Mouse (Mus musculus) forebrain, embryonic 14.5 days (tissue): ENCODE measurements around the gene Nup62. TPM values are rescaled to one million over a fixed set of nuclear protein-coding genes. Genes with fewer than 3 reads are reported as not detected.

Experiments
- ATAC-seq: fragments of 200-750 bp; cut with Nextera tagmentation; 2 replicates; pipeline ENCODE4 v1.8.0; 2017; ENCODE audit warnings: mild to moderate bottlenecking, moderate library complexity
- DNase-seq: peaks from one replicate; pipeline ENCODE4 v3.0.0-alpha.2; 2015; ENCODE audit warnings: low spot score
- H3K27ac ChIP-seq: fragments of 300-500 bp; sonication (generic); 2 replicates; pipeline ENCODE4 v1.5.1; 2014; ENCODE audit warnings: low read depth, mild to moderate bottlenecking, control low read depth, low read length, moderate library complexity
- H3K27me3 ChIP-seq: fragments of 300-500 bp; sonication (generic); replicated peaks from 2 replicates; pipeline ENCODE4 v1.6.1; 2014; ENCODE audit warnings: low read length, control low read depth, mixed read lengths; ENCODE audit not compliant: control insufficient read depth, insufficient read depth
- H3K36me3 ChIP-seq: fragments of 300-500 bp; sonication (generic); 2 replicates; pipeline ENCODE4 v1.6.1; 2014; ENCODE audit warnings: low read length, control low read depth; ENCODE audit not compliant: control insufficient read depth, insufficient read depth
- H3K4me1 ChIP-seq: fragments of 300-500 bp; sonication (generic); 2 replicates; pipeline ENCODE4 v1.6.1; 2014; ENCODE audit warnings: antibody characterized with exemption, low read length, control low read depth; ENCODE audit not compliant: control insufficient read depth, insufficient read depth
- H3K4me2 ChIP-seq: fragments of 300-500 bp; sonication (generic); 2 replicates; pipeline ENCODE4 v1.6.1; 2014; ENCODE audit warnings: mild to moderate bottlenecking, control low read depth, low read length
- H3K4me3 ChIP-seq: fragments of 300-500 bp; sonication (generic); 2 replicates; pipeline ENCODE4 v1.5.1; 2014; ENCODE audit warnings: low read depth, low read length, control low read depth
- H3K9ac ChIP-seq: fragments of 300-500 bp; sonication (generic); 2 replicates; pipeline ENCODE4 v1.6.1; 2014; ENCODE audit warnings: mild to moderate bottlenecking, low read length, control low read depth, moderate library complexity
- H3K9me3 ChIP-seq: fragments of 300-500 bp; sonication (generic); replicated peaks from 2 replicates; pipeline ENCODE4 v1.6.1; 2016; ENCODE audit warnings: low read length, control low read depth, mixed read lengths; ENCODE audit not compliant: control insufficient read depth
- WGBS: fragments of 180-500 bp; shearing (Covaris S2); extraction: QIAGEN DNeasy Blood & Tissue Kit; methylation state at CpG from one replicate; pipeline ENCODE4 v1.1.7; 2014; 5-methylcytosine and 5-hydroxymethylcytosine counted together
- polyA plus RNA-seq: library from polyadenylated mRNA; unstranded; fragments of >200 nt; fragmentation: Nextera tagmentation; extraction: Ambion mirVana; gene quantifications from 2 replicates; pipeline ENCODE4 v1.2.1, GENCODE M21; 2014

Nup62 gene
- polyA plus RNA-seq, 1 experiment from 2014 or later: 43.6 TPM

- Histone ChIP-seq H3K9me3 (no peaks in the 10 kb centered on the region), H3K9ac (no peak overlapping the region), H3K27ac (no peak overlapping the region), H3K27me3 (no peaks in the 10 kb centered on the region), H3K4me3 (no peak overlapping the region), H3K36me3 (no peaks in the 10 kb centered on the region), H3K4me2 (no peak overlapping the region), H3K4me1 (no peaks in the 10 kb centered on the region)
- DNase-seq (no peak), ATAC-seq (no peak)
- WGBS: 87% methylated on average over 6 of the region's 6 CpGs
Measured at GRCm38 (mm10) chr7:44792781-44793180, 23.1 kb upstream of the Nup62 start.

GRCm38 (mm10) chr7:44808927-44809326 is 7.0 kb upstream of the Nup62 start:
- no peak for ATAC-seq
- no peak for DNase-seq
- WGBS: 90% methylated on average over 2 of the region's 2 CpGs
- Histone ChIP-seq H3K9me3 (no peaks in the 10 kb centered on the region), H3K9ac (no peak overlapping the region), H3K4me3 (no peak overlapping the region), H3K4me1 (no peaks in the 10 kb centered on the region), H3K4me2 (no peak overlapping the region), H3K27ac (no peak overlapping the region), H3K36me3 (0 out of 2 replicates have a peak, but pooled peaks cover 7% of the 10 kb centered on the region), H3K27me3 (no peaks in the 10 kb centered on the region)

- Histone ChIP-seq H3K4me1 (no peaks in the 10 kb centered on the region), H3K9ac (no peak overlapping the region), H3K4me2 (no peak overlapping the region), H3K9me3 (no peaks in the 10 kb centered on the region), H3K27me3 (no peaks in the 10 kb centered on the region), H3K27ac (no peak overlapping the region), H3K4me3 (no peak overlapping the region), H3K36me3 (0 out of 2 replicates have a peak, but pooled peaks cover 7% of the 10 kb centered on the region)
- ATAC-seq (no peak), DNase-seq (no peak)
- WGBS: 91% methylated on average over 3 of the region's 3 CpGs
Measured at GRCm38 (mm10) chr7:44809466-44809865, 6.4 kb upstream of the Nup62 start.

GRCm38 (mm10) chr7:44810365-44810764 is 5.5 kb upstream of the Nup62 start:
- no peaks in the 10 kb centered on the region for H3K9me3 ChIP-seq
- no peak overlapping the region for H3K9ac ChIP-seq
- ATAC-seq (no peak), DNase-seq (no peak)
- 84% methylated on average over 4 of the region's 4 CpGs for WGBS
- no peak overlapping the region for H3K4me2 ChIP-seq
- no peak overlapping the region for H3K27ac ChIP-seq
- no peaks in the 10 kb centered on the region for H3K4me1 ChIP-seq
- H3K4me3 ChIP-seq: no peak overlapping the region
- H3K36me3 ChIP-seq: 0 out of 2 replicates have a peak, but pooled peaks cover 7% of the 10 kb centered on the region
- no peaks in the 10 kb centered on the region for H3K27me3 ChIP-seq

GRCm38 (mm10) chr7:44810819-44811557 is 4.9 kb upstream of the Nup62 start:
- no peak overlapping the region for H3K9ac ChIP-seq
- no peak overlapping the region for H3K4me3 ChIP-seq
- 96% methylated on average over 7 of the region's 7 CpGs for WGBS
- ATAC-seq: no peak
- H3K4me2 ChIP-seq: no peak overlapping the region
- DNase-seq: no peak
- H3K27me3 ChIP-seq: no peaks in the 10 kb centered on the region
- no peaks in the 10 kb centered on the region for H3K9me3 ChIP-seq
- no peak overlapping the region for H3K27ac ChIP-seq
- no peaks in the 10 kb centered on the region for H3K4me1 ChIP-seq
- 0 out of 2 replicates have a peak, but pooled peaks cover 7% of the 10 kb centered on the region for H3K36me3 ChIP-seq

- Histone ChIP-seq H3K9ac (no peak overlapping the region), H3K4me3 (no peak overlapping the region), H3K27me3 (no peaks in the 10 kb centered on the region), H3K27ac (no peak overlapping the region), H3K36me3 (0 out of 2 replicates have a peak, but pooled peaks cover 7% of the 10 kb centered on the region), H3K4me1 (peaks cover 9% of the 10 kb centered on the region), H3K4me2 (no peak overlapping the region), H3K9me3 (no peaks in the 10 kb centered on the region)
- WGBS: 92% methylated on average over 20 of the region's 20 CpGs
- no peak for DNase-seq
- no peak for ATAC-seq
Measured at GRCm38 (mm10) chr7:44812651-44813325, 3.1 kb upstream of the Nup62 start.

GRCm38 (mm10) chr7:44813985-44814384 is 1.9 kb upstream of the Nup62 start:
- no peak overlapping the region for H3K27ac ChIP-seq
- H3K9ac ChIP-seq: no peak overlapping the region
- H3K36me3 ChIP-seq: 0 out of 2 replicates have a peak, but pooled peaks cover 7% of the 10 kb centered on the region
- ATAC-seq (no peak), DNase-seq (no peak)
- H3K27me3 ChIP-seq: no peaks in the 10 kb centered on the region
- no peaks in the 10 kb centered on the region for H3K9me3 ChIP-seq
- 92% methylated on average over 3 of the region's 3 CpGs for WGBS
- H3K4me3 ChIP-seq: no peak overlapping the region
- no peak overlapping the region for H3K4me2 ChIP-seq
- H3K4me1 ChIP-seq: peaks cover 21% of the 10 kb centered on the region

GRCm38 (mm10) chr7:44814423-44814822 is 1.5 kb upstream of the Nup62 start:
- no peak overlapping the region for H3K4me2 ChIP-seq
- 0 out of 2 replicates have a peak, but pooled peaks cover 8% of the 10 kb centered on the region for H3K36me3 ChIP-seq
- H3K9me3 ChIP-seq: no peaks in the 10 kb centered on the region
- no peak overlapping the region for H3K9ac ChIP-seq
- no peak for ATAC-seq
- H3K4me3 ChIP-seq: no peak overlapping the region
- H3K4me1 ChIP-seq: peaks cover 25% of the 10 kb centered on the region
- 96% methylated on average over 4 of the region's 4 CpGs for WGBS
- no peak for DNase-seq
- H3K27me3 ChIP-seq: no peaks in the 10 kb centered on the region
- H3K27ac ChIP-seq: no peak overlapping the region
